Mouse (Mus musculus) kidney, adult 2 months (tissue): Measurements from ENCODE around the gene Hhatl. TPM values are rescaled to one million over a fixed set of nuclear protein-coding genes. Genes with fewer than 3 reads are reported as not detected.

Experiments
- DNase-seq: peaks from one replicate; pipeline ENCODE4 v3.0.0; 2021
- H3K27ac ChIP-seq: fragments of 200-500 bp; 2 replicates; pipeline ENCODE4 v1.5.1; 2012; ENCODE audit warnings: low read depth, low read length, control low read depth, inconsistent platforms; ENCODE audit not compliant: insufficient read depth
- H3K27me3 ChIP-seq: fragments of 200-500 bp; replicated peaks from 2 replicates; pipeline ENCODE4 v1.6.1; 2012; ENCODE audit warnings: mild to moderate bottlenecking, moderate library complexity, low read length, inconsistent platforms; ENCODE audit not compliant: control insufficient read depth, insufficient read depth
- H3K36me3 ChIP-seq: fragments of 200-500 bp; 2 replicates; pipeline ENCODE4 v1.6.1; 2012; ENCODE audit warnings: mild to moderate bottlenecking, moderate library complexity, low read length, inconsistent platforms; ENCODE audit not compliant: control insufficient read depth, insufficient read depth
- H3K4me1 ChIP-seq: fragments of 200-500 bp; 2 replicates; pipeline ENCODE4 v1.6.1; 2011; ENCODE audit warnings: low read length; ENCODE audit not compliant: control insufficient read depth, insufficient read depth
- H3K4me3 ChIP-seq: fragments of 200-500 bp; 2 replicates; pipeline ENCODE4 v1.5.1; 2011; ENCODE audit warnings: mild to moderate bottlenecking, low read depth, low read length, control low read depth; ENCODE audit not compliant: insufficient read depth
- CTCF ChIP-seq: fragments of 200-500 bp; conservative IDR thresholded peaks from 2 replicates; pipeline ENCODE4 v1.5.1; 2011; ENCODE audit warnings: low read depth, mild to moderate bottlenecking, control low read depth, low read length, moderate library complexity, mixed read lengths; ENCODE audit not compliant: insufficient read depth, insufficient read length
- POLR2A ChIP-seq: fragments of 200-500 bp; IDR thresholded peaks from one replicate; pipeline ENCODE4 v1.6.1; 2011; ENCODE audit warnings: low read depth, low read length, control low read depth
- WGBS: fragments of 180-500 bp; shearing (Covaris S2); methylation state at CpG from one replicate; pipeline ENCODE4 v1.1.7; 2018; 5-methylcytosine and 5-hydroxymethylcytosine counted together
- polyA plus RNA-seq: library from polyadenylated mRNA; depleted of rRNA; stranded (reverse); fragments of >200 nt; gene quantifications from 2 replicates; pipeline ENCODE4 v1.2.3, GENCODE M21; 2012

Gene Hhatl
- polyA plus RNA-seq, 1 experiment = 19.1 TPM

DNA sequence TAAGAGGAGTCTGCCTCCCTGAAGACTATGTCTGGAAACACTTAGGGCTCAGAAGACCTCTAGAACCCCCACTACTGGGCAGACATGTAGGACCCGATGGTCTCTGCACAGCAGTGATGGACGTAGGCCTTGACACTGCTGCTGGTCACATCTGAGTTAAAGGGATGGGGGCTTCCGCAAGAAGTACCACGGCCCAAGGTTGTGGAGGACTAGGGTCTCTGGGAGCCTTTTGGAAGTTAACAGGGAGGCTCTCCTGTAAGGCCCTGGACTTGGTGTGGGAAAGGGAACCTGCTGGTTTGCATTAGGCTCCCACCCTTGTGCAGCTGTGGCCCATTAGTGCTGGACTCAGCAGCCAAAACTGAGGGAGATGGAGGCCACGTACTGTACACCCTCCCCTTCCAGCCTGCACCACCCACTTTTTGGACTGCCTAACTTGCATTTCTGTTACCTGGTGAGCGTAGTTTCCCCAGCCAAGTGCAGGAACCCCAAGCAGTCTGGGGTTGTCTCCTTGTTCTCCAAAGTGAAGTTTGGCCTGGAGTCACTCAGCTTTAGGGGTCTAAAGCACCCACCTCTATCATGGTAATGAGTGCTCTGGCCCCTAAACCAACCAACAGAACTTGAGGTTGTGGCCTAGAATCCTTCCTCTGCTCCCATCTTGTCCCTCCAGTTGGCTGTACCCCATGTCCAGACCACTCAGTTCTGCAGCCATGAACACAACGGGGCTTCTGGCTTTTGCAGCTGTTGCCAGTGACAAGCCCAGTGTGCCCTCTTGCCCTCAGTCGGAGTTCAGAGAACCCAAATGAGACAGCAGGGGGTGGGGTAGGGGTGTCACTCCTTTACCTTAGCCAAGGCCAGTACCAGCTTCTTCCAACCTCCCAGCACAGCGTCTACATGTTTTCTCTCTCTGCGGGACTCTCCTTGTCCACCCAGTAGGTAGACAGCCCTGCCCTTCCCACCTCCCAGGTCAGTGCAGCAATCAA, 34.2 kb downstream of the Hhatl start:
- Histone ChIP-seq H3K27ac (no peak overlapping the region), H3K4me1 (peaks cover 7% of the 10 kb centered on the region), H3K27me3 (no peaks in the 10 kb centered on the region), H3K36me3 (peaks cover 3% of the 10 kb centered on the region), H3K4me3 (no peak overlapping the region)
- TF ChIP-seq POLR2A (no peak), CTCF (no peak)
- 53% methylated on average over 10 of the region's 10 CpGs for WGBS
- peak; percentile 19 for DNase-seq

DNA sequence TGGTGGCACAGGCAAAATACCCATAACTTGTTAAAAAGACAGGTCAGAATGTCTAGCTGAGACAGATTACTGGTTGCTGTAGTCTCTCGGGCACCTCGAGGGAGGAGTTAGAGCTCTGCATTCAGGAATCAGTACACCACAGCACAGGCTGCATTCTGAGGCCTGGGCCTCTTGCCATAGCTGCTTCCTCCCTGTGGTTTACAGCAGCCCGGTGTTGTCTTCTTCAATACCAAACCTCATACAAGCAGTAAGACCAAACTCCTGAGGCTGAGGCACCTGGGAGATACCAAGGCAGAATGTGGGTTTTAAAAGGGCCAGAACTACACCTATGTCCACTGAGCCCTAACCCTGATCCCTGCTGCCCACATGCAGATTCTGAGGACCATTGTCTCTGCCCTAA, 34.9 kb downstream of the Hhatl start:
- H3K36me3 ChIP-seq = peaks cover 5% of the 10 kb centered on the region
- peaks cover 7% of the 10 kb centered on the region for H3K4me1 ChIP-seq
- H3K27ac ChIP-seq = no peak overlapping the region
- 45% methylated on average over 3 of the region's 3 CpGs for WGBS
- peak; percentile 17 for DNase-seq
- TF ChIP-seq POLR2A = no peak
- no peak for TF ChIP-seq CTCF
- H3K27me3 ChIP-seq = no peaks in the 10 kb centered on the region
- H3K4me3 ChIP-seq = no peak overlapping the region

DNA sequence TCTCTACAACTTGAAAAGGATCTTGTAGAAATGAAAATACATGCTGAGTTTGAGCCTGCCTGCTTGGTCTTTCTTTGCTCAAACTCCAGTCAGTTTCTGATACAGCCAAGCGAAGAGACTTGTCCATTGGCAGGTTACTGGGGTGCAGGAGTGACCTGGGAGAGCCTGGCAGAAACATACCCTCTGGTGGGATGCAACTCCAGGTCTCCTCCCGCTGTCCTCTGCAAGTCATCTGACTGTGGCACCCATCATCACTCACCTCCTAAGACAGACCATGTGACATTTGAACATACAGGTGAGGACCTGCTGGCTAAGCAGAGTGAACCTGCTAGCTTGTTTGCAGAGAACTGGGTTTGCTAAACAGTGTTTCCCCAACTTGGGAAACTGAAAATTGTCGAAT, 35.5 kb downstream of the Hhatl start:
- no peak for TF ChIP-seq CTCF
- no peak for TF ChIP-seq POLR2A
- no peak for DNase-seq
- WGBS = 85% methylated on average over 3 of the region's 3 CpGs

DNA sequence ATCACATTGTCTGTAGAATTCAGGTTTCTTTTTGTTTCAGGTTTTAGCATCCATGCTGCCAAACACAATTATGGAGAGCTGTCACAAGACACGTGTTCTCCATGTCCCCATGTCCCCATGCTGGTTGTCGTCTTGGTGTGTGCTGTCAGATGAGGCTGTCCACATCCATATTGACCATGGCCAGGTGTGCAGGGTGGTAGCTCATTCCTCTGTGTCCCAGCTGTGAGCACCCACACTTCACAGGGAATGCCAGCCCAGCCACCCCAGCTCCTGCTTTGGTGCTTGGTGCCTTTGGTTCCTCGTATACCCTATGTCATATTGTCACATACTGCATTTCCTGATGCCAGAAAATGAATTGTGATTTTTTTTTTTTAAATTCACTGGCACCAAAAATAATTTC, 37.7 kb downstream of the Hhatl start:
- TF ChIP-seq CTCF = no peak
- no peak for TF ChIP-seq POLR2A
- 88% methylated on average over 3 of the region's 3 CpGs for WGBS
- Histone ChIP-seq H3K27ac (no peak overlapping the region), H3K4me1 (peaks cover 7% of the 10 kb centered on the region), H3K36me3 (peaks cover 6% of the 10 kb centered on the region), H3K27me3 (no peaks in the 10 kb centered on the region), H3K4me3 (no peak overlapping the region)
- DNase-seq = no peak

More for the DNA sequence above, 35.5 kb downstream of the Hhatl start:
- peaks cover 7% of the 10 kb centered on the region for H3K4me1 ChIP-seq
- no peaks in the 10 kb centered on the region for H3K27me3 ChIP-seq
- no peak overlapping the region for H3K4me3 ChIP-seq
- H3K27ac ChIP-seq = no peak overlapping the region
- H3K36me3 ChIP-seq = peaks cover 6% of the 10 kb centered on the region

DNA sequence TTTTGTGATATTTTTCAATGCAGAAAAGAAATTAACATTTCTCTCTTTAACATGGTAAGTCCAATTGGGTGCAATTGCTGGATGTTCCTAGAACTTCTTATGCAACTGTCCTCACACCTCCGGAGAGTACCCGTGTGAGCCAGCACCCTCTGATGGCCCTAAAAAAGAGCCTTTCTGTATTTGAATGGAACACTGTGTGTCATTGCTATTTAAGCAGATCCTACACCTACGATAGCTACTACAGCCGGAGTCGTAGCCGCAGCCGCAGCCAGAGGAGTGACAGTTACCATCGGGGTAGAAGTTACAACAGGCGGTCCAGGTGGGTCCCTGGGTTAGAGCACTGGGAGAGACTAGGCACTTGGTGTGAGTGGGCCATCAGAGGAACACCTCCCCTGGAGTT, 39.5 kb downstream of the Hhatl start:
- H3K4me1 ChIP-seq = no peaks in the 10 kb centered on the region
- 94% methylated on average over 9 of the region's 9 CpGs for WGBS
- H3K4me3 ChIP-seq = no peak overlapping the region
- no peak for DNase-seq
- H3K36me3 ChIP-seq = peaks cover 12% of the 10 kb centered on the region
- no peak overlapping the region for H3K27ac ChIP-seq
- no peaks in the 10 kb centered on the region for H3K27me3 ChIP-seq
- TF ChIP-seq CTCF (no peak), POLR2A (no peak)

DNA sequence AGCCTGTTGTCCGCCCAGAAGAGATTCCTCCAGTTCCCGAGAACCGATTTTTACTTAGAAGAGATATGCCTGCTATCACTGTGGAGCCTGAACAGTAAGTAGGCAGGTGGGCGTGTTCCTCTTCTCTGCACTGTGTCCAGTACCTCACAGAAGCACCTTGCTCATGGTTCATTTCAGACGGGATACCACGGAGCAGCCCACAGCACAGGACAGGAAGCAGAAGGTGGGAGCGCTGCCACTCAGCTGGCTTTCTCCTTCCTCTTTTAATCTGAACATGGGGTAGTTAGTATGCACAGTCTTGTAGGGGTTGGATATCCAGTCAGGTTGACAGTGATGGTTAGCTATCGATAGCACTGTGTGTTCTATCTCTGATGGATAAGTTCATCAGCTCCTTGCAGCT, 48.3 kb downstream of the Hhatl start:
- TF ChIP-seq CTCF = no peak
- no peak for TF ChIP-seq POLR2A
- Histone ChIP-seq H3K4me1 (no peaks in the 10 kb centered on the region), H3K4me3 (no peak overlapping the region), H3K36me3 (peaks cover 18% of the 10 kb centered on the region), H3K27me3 (no peaks in the 10 kb centered on the region), H3K27ac (no peak overlapping the region)
- no peak for DNase-seq
- 88% methylated on average over 8 of the region's 8 CpGs for WGBS

DNA sequence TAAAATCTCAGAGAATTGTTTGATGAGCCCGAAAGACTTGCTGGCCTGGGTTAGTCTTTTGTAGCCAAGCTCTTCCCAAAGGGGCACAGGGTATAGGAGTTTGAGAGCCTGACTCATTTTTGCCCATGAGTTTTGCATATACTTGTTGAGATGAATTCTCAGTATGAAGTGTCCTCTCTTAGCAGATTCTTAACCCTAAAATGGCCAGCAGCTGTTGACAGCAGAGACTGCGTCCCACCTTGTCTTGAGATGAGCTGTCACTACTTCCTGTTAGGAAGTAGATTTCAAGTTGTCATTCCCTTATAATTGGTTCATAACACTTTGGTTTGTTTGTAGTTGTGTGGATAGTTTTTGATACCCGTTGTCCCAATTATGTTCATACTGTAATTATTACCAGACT, 51.1 kb downstream of the Hhatl start:
- Histone ChIP-seq H3K4me3 (no peak overlapping the region), H3K27me3 (no peaks in the 10 kb centered on the region), H3K4me1 (no peaks in the 10 kb centered on the region), H3K27ac (no peak overlapping the region), H3K36me3 (peaks cover 9% of the 10 kb centered on the region)
- WGBS = 83% methylated on average over 3 of the region's 3 CpGs
- TF ChIP-seq POLR2A = no peak
- no peak for TF ChIP-seq CTCF
- DNase-seq = no peak
